Mouse (Mus musculus) heart, embryonic 15.5 days (tissue): Measurements from ENCODE around the gene Sipa1l2. TPM values are rescaled to one million over a fixed set of nuclear protein-coding genes. Genes with fewer than 3 reads are reported as not detected.

Experiments used
- ATAC-seq: fragments of 200-750 bp; cut with Nextera tagmentation; replicated peaks from 2 replicates; pipeline ENCODE4 v1.8.0; 2017; ENCODE audit warnings: low read depth, moderate TSS enrichment; ENCODE audit not compliant: insufficient number of reproducible peaks, insufficient read depth, low FRiP score
- H3K27ac ChIP-seq: fragments of 300-500 bp; sonication (generic); 2 replicates; pipeline ENCODE4 v1.5.1; 2015; ENCODE audit warnings: mild to moderate bottlenecking, inconsistent platforms
- H3K27me3 ChIP-seq: fragments of 300-500 bp; sonication (generic); 2 replicates; pipeline ENCODE4 v1.6.1; 2015; ENCODE audit warnings: inconsistent platforms
- H3K36me3 ChIP-seq: fragments of 300-500 bp; sonication (generic); 2 replicates; pipeline ENCODE4 v1.6.1; 2015; ENCODE audit warnings: mild to moderate bottlenecking, inconsistent platforms
- H3K4me1 ChIP-seq: fragments of 300-500 bp; sonication (generic); replicated peaks from 2 replicates; pipeline ENCODE4 v1.6.1; 2015; ENCODE audit warnings: inconsistent platforms
- H3K4me2 ChIP-seq: fragments of 300-500 bp; sonication (generic); 2 replicates; pipeline ENCODE4 v1.6.1; 2015; ENCODE audit warnings: inconsistent platforms, mild to moderate bottlenecking, moderate library complexity
- H3K4me3 ChIP-seq: fragments of 300-500 bp; sonication (generic); 2 replicates; pipeline ENCODE4 v1.5.1; 2015; ENCODE audit warnings: mild to moderate bottlenecking, inconsistent platforms
- H3K9ac ChIP-seq: fragments of 300-500 bp; sonication (generic); 2 replicates; pipeline ENCODE4 v1.6.1; 2015; ENCODE audit warnings: mild to moderate bottlenecking, inconsistent platforms
- H3K9me3 ChIP-seq: fragments of 300-500 bp; sonication (generic); replicated peaks from 2 replicates; pipeline ENCODE4 v1.6.1; 2016; ENCODE audit warnings: inconsistent platforms
- WGBS: fragments of 180-500 bp; shearing (Covaris S2); methylation state at CpG from one replicate; pipeline ENCODE4 v1.1.7; 2015; ENCODE audit warnings: mixed read lengths; 5-methylcytosine and 5-hydroxymethylcytosine counted together
- polyA plus RNA-seq: library from polyadenylated mRNA; unstranded; fragments of >200 nt; fragmentation: Nextera tagmentation; extraction: Ambion mirVana; gene quantifications from 2 replicates; pipeline ENCODE4 v1.2.1, GENCODE M21; 2015

The Sipa1l2 gene
- polyA plus RNA-seq, 1 experiment from 2014 or later: 20.6 TPM

- no peak overlapping the region for H3K4me2 ChIP-seq
- 54% methylated on average over 8 of the region's 8 CpGs for WGBS
- no peaks in the 10 kb centered on the region for H3K27me3 ChIP-seq
- no peak overlapping the region for H3K4me3 ChIP-seq
- peaks cover 83% of the 10 kb centered on the region for H3K4me1 ChIP-seq
- H3K9ac ChIP-seq: no peak overlapping the region
- H3K27ac ChIP-seq: peak overlapping the region; percentile 84
- no peaks in the 10 kb centered on the region for H3K9me3 ChIP-seq
- H3K36me3 ChIP-seq: no peaks in the 10 kb centered on the region; the same call in 1 of the 2 replicates
- ATAC-seq: 0 out of 2 replicates have a peak, but pooled peaks have one; percentile 28
These were observed 36.7 kb downstream of the Sipa1l2 start for GRCm38 (mm10) chr8:125532953-125533352.

GRCm38 (mm10) chr8:125532177-125532576, 37.4 kb downstream of the Sipa1l2 start:
- WGBS: 30% methylated on average over 7 of the region's 7 CpGs

GRCm38 (mm10) chr8:125531640-125532039, 38.0 kb downstream of the Sipa1l2 start:
- no peak overlapping the region for H3K4me2 ChIP-seq
- H3K4me3 ChIP-seq: no peak overlapping the region
- H3K36me3 ChIP-seq: no peaks in the 10 kb centered on the region
- peak overlapping the region; percentile 10; the same call in 1 of the 2 replicates for H3K9ac ChIP-seq
- H3K27me3 ChIP-seq: no peaks in the 10 kb centered on the region
- ATAC-seq: no peak
- peak overlapping the region; percentile 84 for H3K27ac ChIP-seq
- H3K9me3 ChIP-seq: no peaks in the 10 kb centered on the region
- peaks cover 94% of the 10 kb centered on the region for H3K4me1 ChIP-seq
- WGBS: 40% methylated on average over 1 of the region's 1 CpGs

More at GRCm38 (mm10) chr8:125532177-125532576, 37.4 kb downstream of the Sipa1l2 start:
- peaks cover 90% of the 10 kb centered on the region for H3K4me1 ChIP-seq
- peak overlapping the region; percentile 84 for H3K27ac ChIP-seq
- H3K9me3 ChIP-seq: no peaks in the 10 kb centered on the region
- H3K36me3 ChIP-seq: no peaks in the 10 kb centered on the region; the same call in 1 of the 2 replicates
- H3K4me2 ChIP-seq: no peak overlapping the region
- peak; percentile 23; the same call in 1 of the 2 replicates for ATAC-seq
- no peaks in the 10 kb centered on the region for H3K27me3 ChIP-seq
- no peak overlapping the region for H3K4me3 ChIP-seq
- peak overlapping the region; percentile 10; the same call in 1 of the 2 replicates for H3K9ac ChIP-seq

- no peaks in the 10 kb centered on the region for H3K36me3 ChIP-seq
- H3K4me3 ChIP-seq: no peak overlapping the region
- WGBS: 28% methylated on average over 6 of the region's 6 CpGs
These were observed 38.5 kb downstream of the Sipa1l2 start for GRCm38 (mm10) chr8:125531088-125531438.

GRCm38 (mm10) chr8:125530187-125531087, 39.2 kb downstream of the Sipa1l2 start:
- Histone ChIP-seq H3K4me1 (peaks cover 96% of the 10 kb centered on the region), H3K9ac (no peak overlapping the region), H3K27ac (peak overlapping the region; percentile 84), H3K27me3 (no peaks in the 10 kb centered on the region), H3K9me3 (no peaks in the 10 kb centered on the region), H3K4me2 (no peak overlapping the region), H3K36me3 (no peaks in the 10 kb centered on the region), H3K4me3 (no peak overlapping the region)
- ATAC-seq: no peak
- 50% methylated on average over 15 of the region's 15 CpGs for WGBS

More at GRCm38 (mm10) chr8:125531088-125531438, 38.5 kb downstream of the Sipa1l2 start:
- no peaks in the 10 kb centered on the region for H3K27me3 ChIP-seq
- no peak for ATAC-seq
- H3K4me2 ChIP-seq: no peak overlapping the region
- H3K4me1 ChIP-seq: peaks cover 95% of the 10 kb centered on the region
- no peaks in the 10 kb centered on the region for H3K9me3 ChIP-seq
- H3K9ac ChIP-seq: no peak overlapping the region
- peak overlapping the region; percentile 84 for H3K27ac ChIP-seq

GRCm38 (mm10) chr8:125529019-125529418, 40.6 kb downstream of the Sipa1l2 start:
- H3K27ac ChIP-seq: no peak overlapping the region
- WGBS: 69% methylated on average over 6 of the region's 6 CpGs

GRCm38 (mm10) chr8:125527941-125528340, 41.7 kb downstream of the Sipa1l2 start:
- no peaks in the 10 kb centered on the region for H3K27me3 ChIP-seq
- ATAC-seq: no peak
- peak overlapping the region; percentile 29; the same call in 1 of the 2 replicates for H3K27ac ChIP-seq
- no peaks in the 10 kb centered on the region for H3K9me3 ChIP-seq
- H3K9ac ChIP-seq: no peak overlapping the region
- 59% methylated on average over 3 of the region's 3 CpGs for WGBS
- no peak overlapping the region for H3K4me3 ChIP-seq
- H3K36me3 ChIP-seq: no peaks in the 10 kb centered on the region
- H3K4me2 ChIP-seq: no peak overlapping the region
- peaks cover 93% of the 10 kb centered on the region for H3K4me1 ChIP-seq

More at GRCm38 (mm10) chr8:125529019-125529418, 40.6 kb downstream of the Sipa1l2 start:
- no peak overlapping the region for H3K4me2 ChIP-seq
- ATAC-seq: no peak
- no peaks in the 10 kb centered on the region for H3K9me3 ChIP-seq
- no peaks in the 10 kb centered on the region for H3K36me3 ChIP-seq
- no peak overlapping the region for H3K4me3 ChIP-seq
- H3K9ac ChIP-seq: no peak overlapping the region
- peaks cover 93% of the 10 kb centered on the region for H3K4me1 ChIP-seq
- no peaks in the 10 kb centered on the region for H3K27me3 ChIP-seq

- ATAC-seq: no peak
- H3K9ac ChIP-seq: no peak overlapping the region
- H3K36me3 ChIP-seq: no peaks in the 10 kb centered on the region
- H3K9me3 ChIP-seq: no peaks in the 10 kb centered on the region
- no peaks in the 10 kb centered on the region for H3K27me3 ChIP-seq
- no peak overlapping the region for H3K27ac ChIP-seq
- no peak overlapping the region for H3K4me2 ChIP-seq
- H3K4me1 ChIP-seq: peaks cover 93% of the 10 kb centered on the region
- 29% methylated on average over 7 of the region's 7 CpGs for WGBS
- H3K4me3 ChIP-seq: no peak overlapping the region
These were observed 42.6 kb downstream of the Sipa1l2 start for GRCm38 (mm10) chr8:125526999-125527398.

GRCm38 (mm10) chr8:125526582-125526981, 43.0 kb downstream of the Sipa1l2 start:
- H3K9ac ChIP-seq: no peak overlapping the region
- no peaks in the 10 kb centered on the region for H3K9me3 ChIP-seq
- no peak for ATAC-seq
- no peaks in the 10 kb centered on the region for H3K36me3 ChIP-seq
- 51% methylated on average over 7 of the region's 7 CpGs for WGBS
- H3K4me3 ChIP-seq: no peak overlapping the region
- H3K27me3 ChIP-seq: no peaks in the 10 kb centered on the region
- H3K4me2 ChIP-seq: no peak overlapping the region
- peaks cover 93% of the 10 kb centered on the region for H3K4me1 ChIP-seq
- no peak overlapping the region for H3K27ac ChIP-seq

GRCm38 (mm10) chr8:125524479-125524878, 45.1 kb downstream of the Sipa1l2 start:
- Histone ChIP-seq H3K9ac (no peak overlapping the region), H3K27me3 (no peaks in the 10 kb centered on the region), H3K4me2 (no peak overlapping the region), H3K9me3 (no peaks in the 10 kb centered on the region), H3K4me1 (peaks cover 87% of the 10 kb centered on the region), H3K4me3 (no peak overlapping the region), H3K27ac (no peak overlapping the region), H3K36me3 (no peaks in the 10 kb centered on the region)
- 62% methylated on average over 2 of the region's 2 CpGs for WGBS
- no peak for ATAC-seq

GRCm38 (mm10) chr8:125523213-125523612, 46.4 kb downstream of the Sipa1l2 start:
- peak overlapping the region; percentile 11; the same call in 1 of the 2 replicates for H3K27ac ChIP-seq
- WGBS: 38% methylated on average over 5 of the region's 5 CpGs
- H3K36me3 ChIP-seq: no peaks in the 10 kb centered on the region
- H3K4me3 ChIP-seq: no peak overlapping the region
- H3K9ac ChIP-seq: no peak overlapping the region
- peaks cover 86% of the 10 kb centered on the region for H3K4me1 ChIP-seq
- no peaks in the 10 kb centered on the region for H3K9me3 ChIP-seq
- ATAC-seq: no peak
- H3K27me3 ChIP-seq: no peaks in the 10 kb centered on the region
- no peak overlapping the region for H3K4me2 ChIP-seq
